In genomic region chr15:36381228-36381671, GRCm38 (mm10) we compare ENCODE assay signal across 9 mouse cellular contexts.
DNase-seq lines count a peak whose midpoint lies in the region; ATAC-seq and TF ChIP-seq lines count a peak whose summit lies in the region.
"Had no signal": no experiment of that assay in that cellular context is flagged by ENCODE, and none has a peak within 500 bp of the region (broad histone marks: within the 10 kb centered on the region; RNA-seq: fewer than 3 reads in every experiment).

No protein-coding gene starts in this region.

- TF ChIP-seq POLR2A in olfactory bulb, adult 2 months (IDR thresholded peaks at IDR 0.05; ENCODE audit: insufficient read depth, low read depth, low read length): no peak

- H3K27ac ChIP-seq in layer of hippocampus, adult 2 months: peak overlapping the region; percentile 61
- H3K27ac ChIP-seq in forebrain, embryonic 14.5 days (ENCODE audit: low read depth, low read length): no peak overlapping the region
- peak overlapping the region; percentile 31; the same call in 1 of the 2 replicates for H3K27ac ChIP-seq in liver, embryonic 12.5 days
- no peak overlapping the region for H3K27ac ChIP-seq in olfactory bulb, adult 2 months (ENCODE audit: insufficient read depth, low read depth, low read length)

- H3K4me2 ChIP-seq in forebrain, embryonic 14.5 days (ENCODE audit: low read length): peak overlapping the region; percentile 24
- peak overlapping the region; percentile 62 for H3K4me2 ChIP-seq in liver, embryonic 12.5 days

- no peak overlapping the region for H3K9ac ChIP-seq in forebrain, embryonic 14.5 days (ENCODE audit: low read length)
- H3K9ac ChIP-seq in liver, embryonic 12.5 days: peak overlapping the region; percentile 62

- no peak for TF ChIP-seq CTCF in layer of hippocampus, adult 2 months (conservative IDR thresholded peaks at IDR 0.05)
- no peak for TF ChIP-seq CTCF in olfactory bulb, adult 2 months (IDR thresholded peaks at IDR 0.05; ENCODE audit: insufficient read depth, low read depth, low read length)

- H3K27me3 ChIP-seq in forebrain, embryonic 14.5 days (replicated peaks; ENCODE audit: control insufficient read depth, insufficient read depth, low read length): no peaks in the 10 kb centered on the region; the same call in 1 of the 2 replicates
- H3K27me3 ChIP-seq in liver, embryonic 12.5 days (replicated peaks): peaks cover 43% of the 10 kb centered on the region

- no peaks in the 10 kb centered on the region for H3K36me3 ChIP-seq in forebrain, embryonic 14.5 days (ENCODE audit: control insufficient read depth, insufficient read depth, low read length)
- H3K36me3 ChIP-seq in liver, embryonic 12.5 days: no peaks in the 10 kb centered on the region

- H3K4me1 ChIP-seq in forebrain, embryonic 14.5 days (ENCODE audit: control insufficient read depth, insufficient read depth, low read length): no peaks in the 10 kb centered on the region
- H3K4me1 ChIP-seq in liver, embryonic 12.5 days: peaks cover 17% of the 10 kb centered on the region
- peaks cover 4% of the 10 kb centered on the region for H3K4me1 ChIP-seq in olfactory bulb, adult 2 months (ENCODE audit: control insufficient read depth, insufficient read depth, low read length)

- DNase-seq in layer of hippocampus, adult 2 months (ENCODE audit: low spot score in 2 of 2): no peak
- DNase-seq in layer of hippocampus, postnatal 25 days (ENCODE audit: extremely low spot score in 1 of 2, low spot score in 1 of 2): no peak
- no peak for DNase-seq in forebrain, embryonic 14.5 days (ENCODE audit: low spot score)
- no peak for DNase-seq in thymus, postnatal 4 days
- no peak for DNase-seq in right cerebral cortex, adult 18-20 months
- no peak for DNase-seq in kidney, postnatal 25 days
- DNase-seq: cerebellum, adult 2 months had no signal

- H3K4me3 ChIP-seq in layer of hippocampus, adult 2 months: no peak overlapping the region
- H3K4me3 ChIP-seq in forebrain, embryonic 14.5 days (ENCODE audit: low read depth, low read length): no peak overlapping the region
- peak overlapping the region; percentile 26 for H3K4me3 ChIP-seq in liver, embryonic 12.5 days
- peak overlapping the region; percentile 28 for H3K4me3 ChIP-seq in olfactory bulb, adult 2 months (ENCODE audit: insufficient read depth, low read depth, low read length)

- ATAC-seq in forebrain, embryonic 14.5 days: no peak
- ATAC-seq in liver, embryonic 12.5 days: peak; percentile 89

- 4% methylated on average over 8 of the region's 8 CpGs for WGBS in forebrain, embryonic 14.5 days
- 5% methylated on average over 8 of the region's 8 CpGs for WGBS in liver, embryonic 12.5 days (ENCODE audit: insufficient replicate concordance)
- WGBS in olfactory bulb, adult 2 months: 17% methylated on average over 8 of the region's 8 CpGs

- H3K9me3 ChIP-seq in forebrain, embryonic 14.5 days (replicated peaks; ENCODE audit: control insufficient read depth, low read length): no peaks in the 10 kb centered on the region
- H3K9me3 ChIP-seq in liver, embryonic 12.5 days (replicated peaks): no peaks in the 10 kb centered on the region

Comparison
In these comparisons a context has a peak if more than half of its experiments do, and no peak if none do; other contexts are left out.
1. H3K27ac ChIP-seq: peak in layer of hippocampus, adult 2 months (single experiment) and liver, embryonic 12.5 days (single experiment); none in forebrain, embryonic 14.5 days (single experiment) and olfactory bulb, adult 2 months (single experiment).
2. H3K4me3 ChIP-seq: peak in liver, embryonic 12.5 days (single experiment) and olfactory bulb, adult 2 months (single experiment); none in layer of hippocampus, adult 2 months (single experiment) and forebrain, embryonic 14.5 days (single experiment).